Mouse (Mus musculus): ENCODE measurements at regions not wholly inside any gene's neighbourhood (a gene's known extent, or its start where the extent isn't known, plus 50 kb on each side); places are given as distances from the start of the nearest gene placed in this dataset.

- no peak for ATAC-seq (ENCODE audit: insufficient read depth, low FRiP score, low read depth)
- Histone ChIP-seq H3K27ac (no peak overlapping the region), H3K9ac (no peak overlapping the region), H3K27me3 (replicated peaks) (no peaks in the 10 kb centered on the region), H3K4me1 (no peaks in the 10 kb centered on the region), H3K9me3 (no peaks in the 10 kb centered on the region), H3K36me3 (no peaks in the 10 kb centered on the region), H3K4me3 (replicated peaks) (no peak overlapping the region), H3K4me2 (no peak overlapping the region)
- 95% methylated on average over 1 of the region's 1 CpGs for WGBS
These were observed 139.7 kb upstream of the Ngly1 start for GRCm38 (mm10) chr14:16109414-16109813.

- Histone ChIP-seq H3K27me3 (replicated peaks) (no peaks in the 10 kb centered on the region), H3K36me3 (no peaks in the 10 kb centered on the region), H3K4me1 (no peaks in the 10 kb centered on the region), H3K9me3 (no peaks in the 10 kb centered on the region), H3K4me2 (no peak overlapping the region), H3K27ac (no peak overlapping the region), H3K4me3 (replicated peaks) (no peak overlapping the region), H3K9ac (no peak overlapping the region)
- WGBS, result 79% methylated on average over 3 of the region's 3 CpGs
- no peak for ATAC-seq (ENCODE audit: insufficient read depth, low FRiP score, low read depth)
These were observed 116.4 kb upstream of the Ngly1 start for GRCm38 (mm10) chr14:16132672-16133071.

GRCm38 (mm10) chr14:16133410-16133809 lies 115.7 kb upstream of the Ngly1 start:
- no peak overlapping the region for H3K27ac ChIP-seq
- no peak for ATAC-seq (ENCODE audit: insufficient read depth, low FRiP score, low read depth)
- 72% methylated on average over 3 of the region's 3 CpGs for WGBS
- H3K4me2 ChIP-seq, result no peak overlapping the region
- no peak overlapping the region for H3K9ac ChIP-seq
- no peaks in the 10 kb centered on the region for H3K27me3 ChIP-seq (replicated peaks)
- H3K4me1 ChIP-seq, result no peaks in the 10 kb centered on the region
- H3K9me3 ChIP-seq, result no peaks in the 10 kb centered on the region
- H3K36me3 ChIP-seq, result no peaks in the 10 kb centered on the region
- H3K4me3 ChIP-seq (replicated peaks), result no peak overlapping the region

- Histone ChIP-seq H3K27ac (no peak overlapping the region), H3K9ac (no peak overlapping the region), H3K36me3 (no peaks in the 10 kb centered on the region), H3K27me3 (replicated peaks) (no peaks in the 10 kb centered on the region), H3K4me3 (replicated peaks) (no peak overlapping the region), H3K9me3 (no peaks in the 10 kb centered on the region), H3K4me1 (no peaks in the 10 kb centered on the region), H3K4me2 (no peak overlapping the region)
- 46% methylated on average over 3 of the region's 3 CpGs for WGBS
- ATAC-seq (ENCODE audit: insufficient read depth, low FRiP score, low read depth), result no peak
These were observed 112.9 kb upstream of the Ngly1 start for GRCm38 (mm10) chr14:16136187-16136586.

GRCm38 (mm10) chr14:16144299-16144698 lies 104.8 kb upstream of the Ngly1 start:
- no peaks in the 10 kb centered on the region for H3K4me1 ChIP-seq
- 85% methylated on average over 5 of the region's 5 CpGs for WGBS
- ATAC-seq (ENCODE audit: insufficient read depth, low FRiP score, low read depth), result no peak
- no peaks in the 10 kb centered on the region for H3K9me3 ChIP-seq
- H3K4me2 ChIP-seq, result no peak overlapping the region
- no peaks in the 10 kb centered on the region for H3K36me3 ChIP-seq
- no peak overlapping the region for H3K4me3 ChIP-seq (replicated peaks)
- H3K9ac ChIP-seq, result no peak overlapping the region
- H3K27ac ChIP-seq, result no peak overlapping the region
- H3K27me3 ChIP-seq (replicated peaks), result no peaks in the 10 kb centered on the region

GRCm38 (mm10) chr14:16146811-16147210 lies 102.3 kb upstream of the Ngly1 start:
- Histone ChIP-seq H3K9ac (no peak overlapping the region), H3K4me2 (no peak overlapping the region), H3K27ac (no peak overlapping the region), H3K4me3 (replicated peaks) (no peak overlapping the region), H3K9me3 (no peaks in the 10 kb centered on the region), H3K27me3 (replicated peaks) (no peaks in the 10 kb centered on the region), H3K4me1 (no peaks in the 10 kb centered on the region), H3K36me3 (no peaks in the 10 kb centered on the region)
- 71% methylated on average over 4 of the region's 4 CpGs for WGBS
- ATAC-seq (ENCODE audit: insufficient read depth, low FRiP score, low read depth), result no peak

- Histone ChIP-seq H3K9ac (no peak overlapping the region), H3K4me1 (no peaks in the 10 kb centered on the region), H3K27ac (no peak overlapping the region), H3K9me3 (no peaks in the 10 kb centered on the region), H3K27me3 (replicated peaks) (no peaks in the 10 kb centered on the region), H3K36me3 (no peaks in the 10 kb centered on the region), H3K4me3 (replicated peaks) (no peak overlapping the region), H3K4me2 (no peak overlapping the region)
- WGBS, result 91% methylated on average over 3 of the region's 3 CpGs
- ATAC-seq (ENCODE audit: insufficient read depth, low FRiP score, low read depth), result no peak
These were observed 97.3 kb upstream of the Ngly1 start for GRCm38 (mm10) chr14:16151815-16152214.

GRCm38 (mm10) chr14:16152702-16153101 lies 96.4 kb upstream of the Ngly1 start:
- H3K27me3 ChIP-seq (replicated peaks), result no peaks in the 10 kb centered on the region
- no peak overlapping the region for H3K4me3 ChIP-seq (replicated peaks)
- no peak overlapping the region for H3K27ac ChIP-seq
- H3K36me3 ChIP-seq, result no peaks in the 10 kb centered on the region
- no peaks in the 10 kb centered on the region for H3K4me1 ChIP-seq
- H3K9me3 ChIP-seq, result no peaks in the 10 kb centered on the region
- ATAC-seq (ENCODE audit: insufficient read depth, low FRiP score, low read depth), result no peak
- no peak overlapping the region for H3K4me2 ChIP-seq
- H3K9ac ChIP-seq, result no peak overlapping the region
- WGBS, result 65% methylated on average over 3 of the region's 3 CpGs

GRCm38 (mm10) chr14:16155106-16155505 lies 94.0 kb upstream of the Ngly1 start:
- H3K36me3 ChIP-seq, result no peaks in the 10 kb centered on the region
- no peak overlapping the region for H3K4me2 ChIP-seq
- 85% methylated on average over 1 of the region's 1 CpGs for WGBS
- H3K27me3 ChIP-seq (replicated peaks), result no peaks in the 10 kb centered on the region
- H3K9me3 ChIP-seq, result no peaks in the 10 kb centered on the region
- no peaks in the 10 kb centered on the region for H3K4me1 ChIP-seq
- no peak for ATAC-seq (ENCODE audit: insufficient read depth, low FRiP score, low read depth)
- no peak overlapping the region for H3K4me3 ChIP-seq (replicated peaks)
- H3K27ac ChIP-seq, result no peak overlapping the region
- no peak overlapping the region for H3K9ac ChIP-seq

GRCm38 (mm10) chr14:16170226-16170625 lies 78.9 kb upstream of the Ngly1 start:
- no peak for ATAC-seq (ENCODE audit: insufficient read depth, low FRiP score, low read depth)
- Histone ChIP-seq H3K9me3 (no peaks in the 10 kb centered on the region), H3K27ac (no peak overlapping the region), H3K4me3 (replicated peaks) (no peak overlapping the region), H3K9ac (no peak overlapping the region), H3K36me3 (no peaks in the 10 kb centered on the region), H3K27me3 (replicated peaks) (no peaks in the 10 kb centered on the region), H3K4me1 (no peaks in the 10 kb centered on the region), H3K4me2 (no peak overlapping the region)
- WGBS, result 23% methylated on average over 1 of the region's 1 CpGs

GRCm38 (mm10) chr14:16172261-16172660 lies 76.8 kb upstream of the Ngly1 start:
- Histone ChIP-seq H3K4me2 (no peak overlapping the region), H3K27ac (no peak overlapping the region), H3K36me3 (no peaks in the 10 kb centered on the region), H3K9me3 (no peaks in the 10 kb centered on the region), H3K27me3 (replicated peaks) (no peaks in the 10 kb centered on the region), H3K4me3 (replicated peaks) (no peak overlapping the region), H3K9ac (no peak overlapping the region), H3K4me1 (no peaks in the 10 kb centered on the region)
- no peak for ATAC-seq (ENCODE audit: insufficient read depth, low FRiP score, low read depth)
- WGBS, result 77% methylated on average over 3 of the region's 3 CpGs

GRCm38 (mm10) chr14:16173292-16173691 lies 75.8 kb upstream of the Ngly1 start:
- Histone ChIP-seq H3K4me1 (no peaks in the 10 kb centered on the region), H3K9me3 (no peaks in the 10 kb centered on the region), H3K9ac (no peak overlapping the region), H3K27me3 (replicated peaks) (no peaks in the 10 kb centered on the region), H3K36me3 (no peaks in the 10 kb centered on the region), H3K4me2 (no peak overlapping the region), H3K27ac (no peak overlapping the region), H3K4me3 (replicated peaks) (no peak overlapping the region)
- WGBS, result 39% methylated on average over 3 of the region's 3 CpGs
- ATAC-seq (ENCODE audit: insufficient read depth, low FRiP score, low read depth), result no peak

- no peak overlapping the region for H3K4me3 ChIP-seq (replicated peaks)
- H3K27me3 ChIP-seq (replicated peaks), result no peaks in the 10 kb centered on the region
- H3K36me3 ChIP-seq, result no peaks in the 10 kb centered on the region
- H3K9me3 ChIP-seq, result no peaks in the 10 kb centered on the region
- H3K27ac ChIP-seq, result no peak overlapping the region
- H3K4me1 ChIP-seq, result no peaks in the 10 kb centered on the region
- H3K9ac ChIP-seq, result no peak overlapping the region
- WGBS, result 84% methylated on average over 3 of the region's 3 CpGs
- ATAC-seq (ENCODE audit: insufficient read depth, low FRiP score, low read depth), result no peak
- H3K4me2 ChIP-seq, result no peak overlapping the region
These were observed 70.9 kb upstream of the Ngly1 start for GRCm38 (mm10) chr14:16178227-16178626.
